Mouse (Mus musculus) stomach, postnatal 0 days (tissue): Measurements from ENCODE around the gene Actrt2.

Experiments
- CTCF ChIP-seq: IDR thresholded peaks from 2 replicates; pipeline ENCODE4 v1.5.1; 2016; ENCODE audit warnings: antibody characterized with exemption, low read depth, mild to moderate bottlenecking, moderate library complexity
- EP300 ChIP-seq: optimal IDR thresholded peaks from 2 replicates; pipeline ENCODE3; 2016; ENCODE audit warnings: antibody characterized with exemption

GRCm38 (mm10) chr4:154639591-154640442 is 27.9 kb downstream of the Actrt2 start:
- no peak for TF ChIP-seq CTCF
- TF ChIP-seq EP300 = no peak
